Mouse (Mus musculus): ENCODE measurements around the gene Erg. TPM values are rescaled to one million over a fixed set of nuclear protein-coding genes. Genes with fewer than 3 reads are reported as not detected.

Erg gene
- polyA plus RNA-seq, 1 experiment from 2014 or later = 2.2 TPM

- no peak for DNase-seq
- 53% methylated on average over 7 of the region's 7 CpGs for WGBS (ENCODE audit: insufficient replicate concordance)
- no peak for TF ChIP-seq CTCF (IDR thresholded peaks at IDR 0.05; ENCODE audit: low read depth)
- no peak for TF ChIP-seq EP300 (IDR thresholded peaks at IDR 0.05; ENCODE audit: low read depth)
These were observed 146.1 kb downstream of the Erg start for GRCm38 (mm10) chr16:95440334-95440733.

GRCm38 (mm10) chr16:95439794-95440193 lies 146.6 kb downstream of the Erg start:
- ATAC-seq (peak; percentile 70), DNase-seq (no peak)
- Histone ChIP-seq H3K4me2 (ENCODE audit: low read depth, low read length) (peak overlapping the region; percentile 31), H3K27me3 (ENCODE audit: insufficient read depth, low read length) (no peaks in the 10 kb centered on the region), H3K9ac (replicated peaks) (no peak overlapping the region), H3K4me1 (ENCODE audit: insufficient read depth) (peaks cover 35% of the 10 kb centered on the region), H3K27ac (ENCODE audit: low read depth) (peak overlapping the region; percentile 17; the same call in 1 of the 2 replicates), H3K36me3 (replicated peaks; ENCODE audit: insufficient read depth, low read length) (no peaks in the 10 kb centered on the region), H3K9me3 (ENCODE audit: low read length) (no peaks in the 10 kb centered on the region), H3K4me3 (ENCODE audit: low read depth, low read length) (no peak overlapping the region)
- TF ChIP-seq EP300 (IDR thresholded peaks at IDR 0.05; ENCODE audit: low read depth) (peak; percentile 79; the same call in 1 of the 2 replicates), CTCF (IDR thresholded peaks at IDR 0.05; ENCODE audit: low read depth) (no peak)
- 13% methylated on average over 8 of the region's 8 CpGs for WGBS (ENCODE audit: insufficient replicate concordance)

More at GRCm38 (mm10) chr16:95440334-95440733, 146.1 kb downstream of the Erg start:
- Histone ChIP-seq H3K4me1 (ENCODE audit: insufficient read depth) (peaks cover 33% of the 10 kb centered on the region), H3K4me3 (ENCODE audit: low read depth, low read length) (no peak overlapping the region), H3K27ac (ENCODE audit: low read depth) (no peak overlapping the region), H3K4me2 (ENCODE audit: low read depth, low read length) (no peak overlapping the region), H3K9ac (replicated peaks) (no peak overlapping the region), H3K27me3 (ENCODE audit: insufficient read depth, low read length) (no peaks in the 10 kb centered on the region), H3K9me3 (ENCODE audit: low read length) (no peaks in the 10 kb centered on the region), H3K36me3 (replicated peaks; ENCODE audit: insufficient read depth, low read length) (no peaks in the 10 kb centered on the region)
- no peak for ATAC-seq

GRCm38 (mm10) chr16:95438848-95439540 lies 147.4 kb downstream of the Erg start:
- ATAC-seq = peak; percentile 67
- TF ChIP-seq CTCF (IDR thresholded peaks at IDR 0.05; ENCODE audit: low read depth) (no peak), EP300 (IDR thresholded peaks at IDR 0.05; ENCODE audit: low read depth) (peak; percentile 92)
- H3K4me2 ChIP-seq (ENCODE audit: low read depth, low read length) = peak overlapping the region; percentile 31
- peak overlapping the region; percentile 17; the same call in 1 of the 2 replicates for H3K27ac ChIP-seq (ENCODE audit: low read depth)
- no peak for DNase-seq
- H3K36me3 ChIP-seq (replicated peaks; ENCODE audit: insufficient read depth, low read length) = no peaks in the 10 kb centered on the region
- no peak overlapping the region for H3K4me3 ChIP-seq (ENCODE audit: low read depth, low read length)
- 27% methylated on average over 17 of the region's 17 CpGs for WGBS (ENCODE audit: insufficient replicate concordance)
- H3K27me3 ChIP-seq (ENCODE audit: insufficient read depth, low read length) = no peaks in the 10 kb centered on the region
- H3K9ac ChIP-seq (replicated peaks) = no peak overlapping the region
- no peaks in the 10 kb centered on the region for H3K9me3 ChIP-seq (ENCODE audit: low read length)
- H3K4me1 ChIP-seq (ENCODE audit: insufficient read depth) = peaks cover 38% of the 10 kb centered on the region

GRCm38 (mm10) chr16:95436611-95437010 lies 149.8 kb downstream of the Erg start:
- Histone ChIP-seq H3K4me2 (ENCODE audit: low read depth, low read length) (no peak overlapping the region), H3K9me3 (ENCODE audit: low read length) (no peaks in the 10 kb centered on the region), H3K4me1 (ENCODE audit: insufficient read depth) (peaks cover 43% of the 10 kb centered on the region), H3K36me3 (replicated peaks; ENCODE audit: insufficient read depth, low read length) (no peaks in the 10 kb centered on the region), H3K27ac (ENCODE audit: low read depth) (no peak overlapping the region), H3K9ac (replicated peaks) (no peak overlapping the region), H3K27me3 (ENCODE audit: insufficient read depth, low read length) (no peaks in the 10 kb centered on the region), H3K4me3 (ENCODE audit: low read depth, low read length) (no peak overlapping the region)
- DNase-seq (no peak), ATAC-seq (no peak)
- TF ChIP-seq EP300 (IDR thresholded peaks at IDR 0.05; ENCODE audit: low read depth) = no peak
- TF ChIP-seq CTCF (IDR thresholded peaks at IDR 0.05; ENCODE audit: low read depth) = no peak
- 40% methylated on average over 8 of the region's 8 CpGs for WGBS (ENCODE audit: insufficient replicate concordance)

- H3K27ac ChIP-seq (ENCODE audit: low read depth) = no peak overlapping the region
- DNase-seq (no peak), ATAC-seq (no peak)
- no peaks in the 10 kb centered on the region for H3K27me3 ChIP-seq (ENCODE audit: insufficient read depth, low read length)
- no peaks in the 10 kb centered on the region for H3K9me3 ChIP-seq (ENCODE audit: low read length)
- TF ChIP-seq EP300 (IDR thresholded peaks at IDR 0.05; ENCODE audit: low read depth) = no peak
- TF ChIP-seq CTCF (IDR thresholded peaks at IDR 0.05; ENCODE audit: low read depth) = no peak
- H3K36me3 ChIP-seq (replicated peaks; ENCODE audit: insufficient read depth, low read length) = no peaks in the 10 kb centered on the region
- H3K4me1 ChIP-seq (ENCODE audit: insufficient read depth) = peaks cover 40% of the 10 kb centered on the region
- H3K4me3 ChIP-seq (ENCODE audit: low read depth, low read length) = no peak overlapping the region
- H3K9ac ChIP-seq (replicated peaks) = no peak overlapping the region
- 52% methylated on average over 4 of the region's 4 CpGs for WGBS (ENCODE audit: insufficient replicate concordance)
- H3K4me2 ChIP-seq (ENCODE audit: low read depth, low read length) = no peak overlapping the region
These were observed 150.3 kb downstream of the Erg start for GRCm38 (mm10) chr16:95436051-95436450.

GRCm38 (mm10) chr16:95434434-95434833 lies 152.0 kb downstream of the Erg start:
- Histone ChIP-seq H3K27me3 (ENCODE audit: insufficient read depth, low read length) (no peaks in the 10 kb centered on the region), H3K4me3 (ENCODE audit: low read depth, low read length) (no peak overlapping the region), H3K9me3 (ENCODE audit: low read length) (no peaks in the 10 kb centered on the region), H3K9ac (replicated peaks) (no peak overlapping the region), H3K4me2 (ENCODE audit: low read depth, low read length) (no peak overlapping the region), H3K4me1 (ENCODE audit: insufficient read depth) (peaks cover 32% of the 10 kb centered on the region), H3K27ac (ENCODE audit: low read depth) (no peak overlapping the region; the same call in 1 of the 2 replicates), H3K36me3 (replicated peaks; ENCODE audit: insufficient read depth, low read length) (no peaks in the 10 kb centered on the region)
- DNase-seq (no peak), ATAC-seq (no peak)
- WGBS (ENCODE audit: insufficient replicate concordance) = 32% methylated on average over 8 of the region's 8 CpGs
- TF ChIP-seq EP300 (IDR thresholded peaks at IDR 0.05; ENCODE audit: low read depth) (no peak), CTCF (IDR thresholded peaks at IDR 0.05; ENCODE audit: low read depth) (no peak)

All from liver, postnatal 0 days (tissue).